Mouse (Mus musculus) erythroblast, embryonic 14.5 days (primary cell): ENCODE data around the gene Vwa7.

Experiments
- GATA1 ChIP-seq: IDR thresholded peaks from 2 replicates; pipeline ENCODE4 v1.6.1; 2012; ENCODE audit warnings: low read length, inconsistent platforms, mixed read lengths
- TAL1 ChIP-seq: IDR thresholded peaks from 3 replicates; pipeline ENCODE4 v1.6.1; 2012; ENCODE audit warnings: low read length, inconsistent platforms, mixed read lengths

DNA sequence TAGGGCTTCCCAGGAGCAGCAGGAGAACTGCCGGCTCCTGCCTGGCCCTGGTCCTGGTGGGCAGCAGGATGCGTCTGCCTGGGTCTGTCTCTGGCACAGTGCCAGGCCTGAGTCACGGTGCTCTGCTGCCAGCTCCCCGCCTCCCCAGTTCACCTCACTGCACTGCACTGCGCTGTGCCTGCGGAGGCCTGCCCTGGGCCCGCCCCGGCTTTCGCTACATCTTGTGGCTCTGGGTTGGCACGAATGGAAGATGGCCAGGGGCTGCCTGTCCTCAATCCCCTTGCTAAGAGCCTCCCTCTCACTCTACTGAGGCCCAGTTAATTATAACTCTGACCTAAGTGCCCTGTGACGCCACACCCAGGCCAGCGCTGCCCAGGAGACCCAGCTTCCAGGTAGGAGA, at the start of gene Vwa7:
- no peak for TF ChIP-seq GATA1
- TF ChIP-seq TAL1 = no peak
